Mouse (Mus musculus) cortical plate, adult 2 months (tissue): ENCODE measurements around the gene Nfia. TPM values are rescaled to one million over a fixed set of nuclear protein-coding genes. Genes with fewer than 3 reads are reported as not detected.

Source experiments
- H3K27ac ChIP-seq: fragments of 200-500 bp; 2 replicates; pipeline ENCODE4 v1.5.1; 2012; ENCODE audit warnings: low read length, control low read depth, inconsistent platforms; ENCODE audit not compliant: insufficient read depth
- H3K4me1 ChIP-seq: fragments of 200-500 bp; 2 replicates; pipeline ENCODE4 v1.6.1; 2011; ENCODE audit warnings: low read length; ENCODE audit not compliant: control insufficient read depth, insufficient read depth
- H3K4me3 ChIP-seq: fragments of 200-500 bp; 2 replicates; pipeline ENCODE4 v1.5.1; 2011; ENCODE audit warnings: mild to moderate bottlenecking, low read length, control low read depth; ENCODE audit not compliant: insufficient read depth
- CTCF ChIP-seq: fragments of 200-500 bp; IDR thresholded peaks from 2 replicates; pipeline ENCODE4 v1.5.1; 2011; ENCODE audit warnings: mild to moderate bottlenecking, control low read depth, low read length; ENCODE audit not compliant: insufficient read depth; ENCODE audit errors: extremely low read depth
- POLR2A ChIP-seq: fragments of 200-500 bp; IDR thresholded peaks from 2 replicates; pipeline ENCODE4 v1.6.1; 2011; ENCODE audit warnings: mild to moderate bottlenecking, low read length, control low read depth; ENCODE audit not compliant: insufficient read depth; ENCODE audit errors: extremely low read depth
- polyA plus RNA-seq: library from polyadenylated mRNA; depleted of rRNA; stranded (reverse); fragments of >200 nt; gene quantifications from 2 replicates; pipeline ENCODE4 v1.2.3, GENCODE M21; 2012

The Nfia gene
- polyA plus RNA-seq, 1 experiment: 24.1 TPM

- Histone ChIP-seq H3K27ac (no peak overlapping the region), H3K4me3 (no peak overlapping the region), H3K4me1 (no peaks in the 10 kb centered on the region)
- TF ChIP-seq POLR2A (no peak), CTCF (no peak)
Measured at GRCm38 (mm10) chr4:98058182-98058581, 285.6 kb downstream of the Nfia start.

GRCm38 (mm10) chr4:98060601-98061000, 288.1 kb downstream of the Nfia start:
- Histone ChIP-seq H3K27ac (no peak overlapping the region), H3K4me3 (no peak overlapping the region), H3K4me1 (no peaks in the 10 kb centered on the region)
- TF ChIP-seq POLR2A: no peak
- no peak for TF ChIP-seq CTCF

DNA sequence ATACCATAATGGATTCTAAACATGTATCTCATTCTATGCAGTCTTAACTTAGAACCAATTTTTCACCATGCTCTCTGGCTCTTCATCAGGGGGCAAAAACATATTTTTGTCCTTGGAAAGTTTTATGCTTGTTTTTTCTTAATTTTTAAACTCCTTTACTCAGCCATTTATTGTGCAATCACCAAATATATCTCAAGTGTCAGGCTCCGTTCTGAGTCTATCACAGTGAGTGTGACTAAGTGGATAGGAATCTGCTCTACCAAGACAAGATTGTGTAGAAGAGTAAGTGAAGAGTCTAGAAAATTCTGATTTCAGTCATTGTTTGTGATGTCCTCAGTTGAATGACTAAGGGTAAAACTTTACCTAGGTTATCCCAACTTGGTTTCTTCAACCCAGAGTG, 288.6 kb downstream of the Nfia start:
- Histone ChIP-seq H3K4me3 (no peak overlapping the region), H3K27ac (no peak overlapping the region), H3K4me1 (no peaks in the 10 kb centered on the region)
- no peak for TF ChIP-seq POLR2A
- TF ChIP-seq CTCF: no peak

DNA sequence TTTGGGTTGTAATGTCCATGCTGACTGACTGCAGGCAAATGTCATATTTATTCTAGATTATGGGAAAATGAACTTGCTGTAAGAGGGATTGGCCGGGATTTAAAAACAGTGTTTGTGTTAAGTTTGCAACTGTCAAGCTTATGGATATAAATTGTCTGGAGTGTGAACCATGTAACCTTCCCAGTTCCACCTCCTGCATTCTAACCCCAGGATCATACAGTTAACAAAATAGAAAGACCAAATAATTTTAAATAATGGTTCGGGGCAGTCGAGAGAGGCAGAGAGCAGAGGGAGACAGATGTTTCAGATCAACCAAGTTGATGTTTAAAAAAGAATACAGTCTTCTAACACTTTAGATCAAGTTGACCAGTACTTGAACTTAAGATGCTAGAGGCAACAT, 290.7 kb downstream of the Nfia start:
- TF ChIP-seq POLR2A: no peak
- no peak for TF ChIP-seq CTCF

DNA sequence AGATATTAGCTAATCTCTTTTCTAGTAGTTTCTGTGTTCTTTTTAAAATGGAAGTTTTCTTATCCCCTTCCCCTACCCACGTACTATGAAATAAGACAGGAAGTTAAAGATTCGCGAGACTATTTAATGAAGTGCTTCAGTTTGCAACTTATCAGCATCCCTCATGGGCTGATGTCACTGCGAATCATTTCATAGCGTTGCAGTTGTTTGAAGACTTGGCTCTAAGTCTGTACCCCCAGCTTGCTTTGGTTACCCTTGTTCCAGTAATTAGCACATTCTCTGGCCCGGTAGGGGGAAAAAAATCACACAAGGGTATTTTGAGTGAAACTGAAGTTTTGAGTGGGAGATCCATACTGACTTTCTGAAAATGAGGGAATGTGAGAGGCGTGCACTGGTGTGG, 303.6 kb downstream of the Nfia start:
- Histone ChIP-seq H3K4me3 (no peak overlapping the region), H3K27ac (no peak overlapping the region), H3K4me1 (no peaks in the 10 kb centered on the region)
- no peak for TF ChIP-seq CTCF
- no peak for TF ChIP-seq POLR2A

More for the DNA sequence above, 290.7 kb downstream of the Nfia start:
- H3K27ac ChIP-seq: no peak overlapping the region
- no peak overlapping the region for H3K4me3 ChIP-seq
- H3K4me1 ChIP-seq: no peaks in the 10 kb centered on the region

GRCm38 (mm10) chr4:98076624-98077023, 304.1 kb downstream of the Nfia start:
- TF ChIP-seq CTCF (no peak), POLR2A (no peak)

GRCm38 (mm10) chr4:98080586-98080985, 308.1 kb downstream of the Nfia start:
- Histone ChIP-seq H3K4me1 (no peaks in the 10 kb centered on the region), H3K4me3 (no peak overlapping the region), H3K27ac (no peak overlapping the region)
- no peak for TF ChIP-seq CTCF
- no peak for TF ChIP-seq POLR2A

More at GRCm38 (mm10) chr4:98076624-98077023, 304.1 kb downstream of the Nfia start:
- no peaks in the 10 kb centered on the region for H3K4me1 ChIP-seq
- no peak overlapping the region for H3K27ac ChIP-seq
- no peak overlapping the region for H3K4me3 ChIP-seq

GRCm38 (mm10) chr4:98081962-98082361, 309.4 kb downstream of the Nfia start:
- TF ChIP-seq CTCF: no peak
- Histone ChIP-seq H3K4me3 (no peak overlapping the region), H3K4me1 (no peaks in the 10 kb centered on the region), H3K27ac (no peak overlapping the region)

GRCm38 (mm10) chr4:98082512-98082911, 310.0 kb downstream of the Nfia start:
- no peak overlapping the region for H3K4me3 ChIP-seq
- no peaks in the 10 kb centered on the region for H3K4me1 ChIP-seq
- no peak overlapping the region for H3K27ac ChIP-seq
- no peak for TF ChIP-seq CTCF
- no peak for TF ChIP-seq POLR2A

GRCm38 (mm10) chr4:98085060-98085459, 312.5 kb downstream of the Nfia start:
- H3K27ac ChIP-seq: no peak overlapping the region
- H3K4me3 ChIP-seq: no peak overlapping the region
- TF ChIP-seq POLR2A (no peak), CTCF (no peak)
- H3K4me1 ChIP-seq: no peaks in the 10 kb centered on the region
